Mouse (Mus musculus) forebrain, embryonic 13.5 days (tissue): ENCODE results near the gene Bpifa3. TPM values are rescaled to one million over a fixed set of nuclear protein-coding genes. Genes with fewer than 3 reads are reported as not detected.
"Not testable (repeated sequence)": the region's sequence is repeated elsewhere in the genome, so short reads cannot be mapped to it uniquely, and the experiment has no call there.

Source experiments
- ATAC-seq: fragments of 200-750 bp; cut with Nextera tagmentation; 2 replicates; pipeline ENCODE4 v1.8.0; 2017
- H3K27ac ChIP-seq: fragments of 300-500 bp; sonication (generic); 2 replicates; pipeline ENCODE4 v1.5.1; 2015; ENCODE audit warnings: inconsistent platforms, mild to moderate bottlenecking, moderate library complexity
- H3K27me3 ChIP-seq: fragments of 300-500 bp; sonication (generic); 2 replicates; pipeline ENCODE4 v1.6.1; 2015; ENCODE audit warnings: mild to moderate bottlenecking, inconsistent platforms
- H3K36me3 ChIP-seq: fragments of 300-500 bp; sonication (generic); 2 replicates; pipeline ENCODE4 v1.6.1; 2015; ENCODE audit warnings: mild to moderate bottlenecking, inconsistent platforms; ENCODE audit not compliant: poor library complexity, severe bottlenecking
- H3K4me1 ChIP-seq: fragments of 300-500 bp; sonication (generic); 2 replicates; pipeline ENCODE4 v1.6.1; 2015; ENCODE audit warnings: inconsistent platforms
- H3K4me2 ChIP-seq: fragments of 300-500 bp; sonication (generic); 2 replicates; pipeline ENCODE4 v1.6.1; 2015; ENCODE audit warnings: inconsistent platforms, mild to moderate bottlenecking, moderate library complexity
- H3K4me3 ChIP-seq: fragments of 300-500 bp; sonication (generic); 2 replicates; pipeline ENCODE4 v1.5.1; 2015; ENCODE audit warnings: mild to moderate bottlenecking, inconsistent platforms
- H3K9ac ChIP-seq: fragments of 300-500 bp; sonication (generic); 2 replicates; pipeline ENCODE4 v1.6.1; 2015; ENCODE audit warnings: mild to moderate bottlenecking, inconsistent platforms
- H3K9me3 ChIP-seq: fragments of 300-500 bp; sonication (generic); replicated peaks from 2 replicates; pipeline ENCODE4 v1.6.1; 2016; ENCODE audit warnings: inconsistent platforms
- WGBS: fragments of 180-500 bp; shearing (Covaris S2); methylation state at CpG from one replicate; pipeline ENCODE4 v1.1.7; 2015; 5-methylcytosine and 5-hydroxymethylcytosine counted together
- polyA plus RNA-seq: library from polyadenylated mRNA; unstranded; fragments of >200 nt; fragmentation: Nextera tagmentation; extraction: Ambion mirVana; gene quantifications from 2 replicates; pipeline ENCODE4 v1.2.1, GENCODE M21; 2015

Bpifa3 gene
- polyA plus RNA-seq, 1 experiment from 2014 or later: not detected

DNA sequence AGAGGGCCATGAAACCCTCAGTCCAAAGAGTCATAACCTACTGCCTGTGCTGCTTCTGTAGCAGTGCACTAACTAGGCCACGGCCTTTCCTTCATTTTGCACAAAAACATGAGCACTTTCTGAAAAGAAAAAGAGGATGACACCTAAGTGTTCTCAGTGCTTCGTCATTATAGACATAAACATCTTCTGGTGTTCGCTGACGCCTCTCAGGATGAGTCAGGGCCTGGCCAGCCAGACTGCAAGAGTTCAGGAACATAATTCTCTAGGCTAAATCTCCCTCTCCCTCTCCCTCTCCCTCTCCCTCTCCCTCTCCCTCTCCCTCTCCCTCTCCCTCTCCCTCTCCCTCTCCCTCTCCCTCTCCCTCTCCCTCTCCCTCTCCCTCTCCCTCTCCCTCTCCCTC is 52.9 kb downstream of the Bpifa3 start:
- not testable (repeated sequence) for H3K36me3 ChIP-seq, H3K27me3 ChIP-seq, ATAC-seq, H3K4me1 ChIP-seq, H3K9me3 ChIP-seq, H3K4me2 ChIP-seq, H3K27ac ChIP-seq, H3K9ac ChIP-seq, H3K4me3 ChIP-seq
- WGBS: 77% methylated on average over 4 of the region's 4 CpGs

DNA sequence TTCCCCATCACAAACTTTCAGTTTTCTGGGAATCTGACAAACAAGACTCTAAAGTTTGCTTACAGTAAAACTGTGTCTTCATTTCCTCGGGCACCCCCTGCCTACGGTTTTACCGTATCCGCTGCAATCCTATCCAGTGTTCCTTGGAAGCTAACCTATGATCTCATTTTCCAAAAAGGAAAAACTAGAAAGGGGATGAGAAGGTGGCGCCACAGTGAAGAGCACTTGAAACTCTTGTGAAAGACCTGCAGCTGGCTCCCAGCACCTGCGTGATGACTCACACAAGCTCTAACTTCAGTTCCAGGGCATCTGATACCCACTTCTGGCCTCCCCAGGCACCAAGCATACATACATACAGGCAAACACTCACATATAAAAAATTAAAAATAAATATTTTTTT is 55.2 kb downstream of the Bpifa3 start:
- Histone ChIP-seq H3K36me3 (no peaks in the 10 kb centered on the region), H3K9ac (no peak overlapping the region), H3K4me2 (no peak overlapping the region), H3K27ac (no peak overlapping the region), H3K4me3 (no peak overlapping the region), H3K9me3 (no peaks in the 10 kb centered on the region), H3K4me1 (no peaks in the 10 kb centered on the region), H3K27me3 (no peaks in the 10 kb centered on the region)
- ATAC-seq: no peak
- WGBS: 86% methylated on average over 6 of the region's 6 CpGs

- Histone ChIP-seq H3K4me2 (no peak overlapping the region), H3K4me1 (no peaks in the 10 kb centered on the region), H3K9me3 (no peaks in the 10 kb centered on the region), H3K4me3 (no peak overlapping the region), H3K9ac (no peak overlapping the region), H3K27ac (no peak overlapping the region), H3K36me3 (no peaks in the 10 kb centered on the region), H3K27me3 (no peaks in the 10 kb centered on the region)
- 79% methylated on average over 3 of the region's 3 CpGs for WGBS
- no peak for ATAC-seq
Measured at GRCm38 (mm10) chr2:154185748-154186147, 55.6 kb downstream of the Bpifa3 start.

DNA sequence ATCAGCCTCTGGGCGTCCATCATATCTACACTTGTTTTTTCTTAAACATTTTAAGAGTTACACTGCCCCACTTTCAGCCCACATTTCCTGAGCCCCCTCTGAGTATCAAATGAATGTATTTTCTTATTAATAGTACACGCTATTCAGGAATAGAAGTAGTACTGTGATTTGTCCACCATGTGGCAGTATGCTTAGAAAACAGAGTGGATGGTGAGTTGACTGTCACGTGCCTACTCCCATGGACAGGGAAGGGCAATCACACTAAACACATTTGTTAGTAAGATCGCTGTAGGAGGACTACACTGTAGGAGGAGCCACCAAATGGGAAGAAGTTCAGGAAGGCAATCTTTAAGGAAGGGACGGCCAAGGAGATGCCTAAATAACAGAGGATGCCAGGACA is 57.3 kb downstream of the Bpifa3 start:
- Histone ChIP-seq H3K9me3 (no peaks in the 10 kb centered on the region), H3K4me1 (no peaks in the 10 kb centered on the region), H3K9ac (no peak overlapping the region), H3K27me3 (no peaks in the 10 kb centered on the region), H3K4me3 (no peak overlapping the region), H3K4me2 (no peak overlapping the region), H3K27ac (no peak overlapping the region), H3K36me3 (no peaks in the 10 kb centered on the region)
- 39% methylated on average over 5 of the region's 5 CpGs for WGBS
- ATAC-seq: no peak

Other genes starting within 250 kb of the Bpifa3 start
- gene Bpifb6, start 229.9 kb upstream of the Bpifa3 start, polyA plus RNA-seq: not detected in 2 replicates
- gene Bpifb3, start 212.1 kb upstream of the Bpifa3 start, polyA plus RNA-seq: not detected in 2 replicates
- not detected in 2 replicates for gene Bpifb4, start 192.1 kb upstream of the Bpifa3 start, polyA plus RNA-seq
- gene Bpifa6, start 155.4 kb upstream of the Bpifa3 start, polyA plus RNA-seq: not detected in 2 replicates
- gene Bpifa2, start 122.1 kb upstream of the Bpifa3 start, polyA plus RNA-seq: not detected in 2 replicates
- gene Bpifa1, start 12.5 kb downstream of the Bpifa3 start, polyA plus RNA-seq: not detected in 2 replicates
- gene Bpifa5, start 32.3 kb downstream of the Bpifa3 start, polyA plus RNA-seq: not detected in 2 replicates
- gene Bpifb1, start 60.5 kb downstream of the Bpifa3 start, polyA plus RNA-seq: 0.18 TPM in 1 of 2 replicates, not detected in the other
- not detected in 2 replicates for gene Bpifb5, start 93.4 kb downstream of the Bpifa3 start, polyA plus RNA-seq
- gene Bpifb9a, start 127.5 kb downstream of the Bpifa3 start, polyA plus RNA-seq: not detected in 2 replicates
- gene Bpifb9b, start 176.9 kb downstream of the Bpifa3 start, polyA plus RNA-seq: not detected in 2 replicates
- 16.0 and 17.4 TPM in 2 replicates for gene Cdk5rap1, start 242.7 kb downstream of the Bpifa3 start, polyA plus RNA-seq